Mouse (Mus musculus) gastrocnemius, adult 18-20 months (tissue): ENCODE results near the gene Gm21904. TPM values are rescaled to one million over a fixed set of nuclear protein-coding genes. Genes with fewer than 3 reads are reported as not detected.
"Not testable (repeated sequence)": the region's sequence is repeated elsewhere in the genome, so short reads cannot be mapped to it uniquely, and the experiment has no call there.

Experiments used
- DNase-seq: peaks from one replicate; pipeline ENCODE4 v3.0.0; 2021; ENCODE audit warnings: low spot score
- long read RNA-seq, 2 experiments: library from polyadenylated mRNA; stranded (forward); transcript quantifications; one replicate each; pipeline ENCODE4 v2.0.0; 2021
- total RNA-seq, 2 experiments: library from RNA; stranded (reverse); gene quantifications; 2 replicates each; pipeline ENCODE4 v1.2.3; 2021

Gene Gm21904
- total RNA-seq = not detected
- long read RNA-seq, experiment 1 = 0 reads
- long read RNA-seq, experiment 2 = 0 reads

GRCm38 (mm10) chrY:17846166-17846565, at the start of gene Gm21904:
TSS of gene Gm21904 (minus strand) at chrY:17846266.
- not testable (repeated sequence) for DNase-seq

DNA sequence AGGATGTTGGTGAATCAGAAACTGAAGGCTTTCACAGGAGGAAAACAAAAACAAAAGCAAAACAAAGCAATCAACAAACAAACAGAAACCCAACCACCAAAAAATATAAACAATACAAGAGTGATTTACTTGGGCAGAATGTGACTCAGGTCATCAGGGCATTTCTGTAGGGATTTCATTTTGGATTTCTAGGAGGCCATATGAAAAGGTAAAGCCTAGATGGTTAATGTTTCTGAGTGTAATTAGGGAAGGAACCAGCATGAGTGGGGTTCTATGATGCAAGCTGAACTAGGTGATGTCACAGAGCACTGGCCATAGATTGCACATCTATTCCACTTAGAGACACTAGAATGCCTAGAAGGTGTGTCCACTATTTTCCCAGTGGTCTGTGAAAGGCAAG, 28.4 kb upstream of the Gm21904 start, which contains the start of the genes Gm20772 and Gm20831:
Gene Gm20772, plus strand, starts transcription at position 301 of the 400 bp plus-strand sequence.
Gene Gm20831, plus strand, starts transcription at position 301 of the 400 bp plus-strand sequence.
- DNase-seq = not testable (repeated sequence)

Other genes with a start within 250 kb of the Gm21904 start
- gene Gm20772, start 28.5 kb upstream of the Gm21904 start, total RNA-seq = not detected
- gene Gm20831, start 28.5 kb upstream of the Gm21904 start, total RNA-seq = not detected
- gene Srsy, start 91.1 kb upstream of the Gm21904 start, total RNA-seq = not detected
- not detected for gene Gm21764, start 215.5 kb upstream of the Gm21904 start, total RNA-seq
- not detected for gene Ssty1, start 242.8 kb upstream of the Gm21904 start, total RNA-seq